Mouse (Mus musculus) liver, adult 2 months (tissue): Measurements from ENCODE around the gene Ubqln2.

Experiments used
- CTCF ChIP-seq: fragments of 200-500 bp; IDR thresholded peaks from 2 replicates; pipeline ENCODE4 v1.5.1; 2011; ENCODE audit warnings: low read depth, low read length, control low read depth
- POLR2A ChIP-seq: fragments of 200-500 bp; IDR thresholded peaks from 2 replicates; pipeline ENCODE4 v1.6.1; 2011; ENCODE audit warnings: low read length, control low read depth; ENCODE audit not compliant: insufficient read depth; ENCODE audit errors: extremely low read depth

DNA sequence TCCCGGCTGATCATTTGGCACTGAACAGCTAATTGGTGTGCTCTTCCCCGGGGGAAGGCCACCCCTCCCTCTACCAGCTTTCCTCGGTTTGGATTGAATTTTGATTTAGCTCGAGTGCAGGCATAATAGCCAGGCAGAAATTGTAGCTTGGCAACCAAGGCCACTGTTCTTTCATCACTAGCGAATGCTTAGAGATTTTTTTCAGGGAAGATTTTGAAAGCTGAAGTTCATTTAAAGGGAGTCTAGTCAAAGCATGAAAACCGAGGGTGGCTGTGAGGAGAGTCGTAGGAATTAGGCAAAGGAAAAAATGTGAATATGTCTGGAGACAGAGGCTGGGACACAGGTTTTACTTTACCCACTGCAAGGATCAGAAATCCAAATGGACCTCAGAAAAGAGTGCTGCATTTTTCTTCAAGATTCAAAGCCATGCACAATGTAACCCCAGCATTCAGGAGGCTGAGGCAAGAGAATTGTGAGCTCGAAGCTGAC lies 21.2 kb upstream of the Ubqln2 start:
- no peak for TF ChIP-seq CTCF
- no peak for TF ChIP-seq POLR2A
